Mouse (Mus musculus): ENCODE measurements at regions not wholly inside any gene's neighbourhood (a gene's known extent, or its start where the extent isn't known, plus 50 kb on each side); places are given as distances from the start of the nearest gene placed in this dataset.

DNA sequence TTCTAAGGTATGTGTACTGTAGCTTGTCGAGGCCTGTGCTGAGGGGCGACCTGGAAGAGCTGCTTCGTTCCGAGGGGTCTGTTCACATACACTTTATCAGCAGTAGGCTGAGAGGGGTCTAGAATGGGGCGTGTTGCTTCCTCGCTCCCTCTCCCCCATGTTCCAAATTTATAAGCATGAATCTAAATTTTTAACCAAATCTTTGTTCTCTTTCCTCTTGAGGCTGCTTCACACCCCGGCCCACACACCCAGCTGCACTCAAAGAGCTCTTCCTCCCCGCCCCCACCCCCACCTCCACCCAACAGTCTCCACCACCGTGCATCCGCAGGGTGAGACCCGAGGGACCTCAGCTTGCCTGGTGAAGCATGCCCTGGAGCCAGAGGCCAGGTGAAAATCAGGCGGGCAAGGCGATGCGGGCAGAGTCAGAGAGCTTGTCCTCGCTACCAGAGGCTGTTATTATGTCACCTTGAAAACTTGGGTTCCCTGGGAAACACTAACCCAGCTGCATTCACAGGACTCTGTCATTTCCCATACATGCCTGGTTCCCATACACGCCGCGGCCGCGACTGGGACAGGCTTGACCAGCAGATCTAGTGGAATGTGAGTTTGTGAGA, 77.1 kb upstream of the Mrps9 start:
- Histone ChIP-seq H3K9me3 (replicated peaks; ENCODE audit: low read length) (no peaks in the 10 kb centered on the region), H3K9ac (ENCODE audit: insufficient read depth, low read depth) (no peak overlapping the region), H3K36me3 (replicated peaks in 1 of 2; ENCODE audit: control insufficient read depth in 1 of 2, insufficient read depth in 1 of 2, low read length in 1 of 2) (no peaks in the 10 kb centered on the region), H3K4me1 (ENCODE audit: control insufficient read depth in 1 of 2, insufficient read depth in 2 of 2) (peaks cover 0 to 12% of the 10 kb centered on the region in 2 experiments; a peak in 2 of 4 replicates), H3K27ac (ENCODE audit: insufficient read depth, low read depth) (no peak overlapping the region; the same call in 1 of the 2 replicates), H3K4me3 (replicated peaks in 1 of 3; ENCODE audit: low read depth in 2 of 3, low read length in 2 of 3, poor library complexity in 1 of 3) (no peak overlapping the region), H3K27me3 (replicated peaks) (no peaks in the 10 kb centered on the region), H3K79me2 (replicated peaks; ENCODE audit: control insufficient read depth, extremely low read depth, insufficient read depth, poor library complexity, severe bottlenecking) (no peaks in the 10 kb centered on the region), H3K4me2 (ENCODE audit: insufficient read depth, low read depth, poor library complexity, severe bottlenecking) (no peak overlapping the region)
- dilution Hi-C loops (cut with MboI; ENCODE audit: extremely low pct_ligation_motif_present, extremely low pct_unique_long_range_greater_than_20kb, low sequenced_read_pairs) (no loop called here), in situ Hi-C loops (cut with MboI; ENCODE audit: low pct_ligation_motif_present, low pct_unique_long_range_greater_than_20kb, low sequenced_read_pairs) (no loop called here)
- no peak for TF ChIP-seq MEF2A (IDR thresholded peaks at IDR 0.05; ENCODE audit: borderline replicate concordance, low read depth, low read length)
- no peak for TF ChIP-seq MXI1 (IDR thresholded peaks at IDR 0.05; ENCODE audit: low read depth, low read length)
- TF ChIP-seq SMC3 (IDR thresholded peaks at IDR 0.05; ENCODE audit: low read depth, low read length), result no peak
- TF ChIP-seq MAFK (IDR thresholded peaks at IDR 0.05; ENCODE audit: insufficient replicate concordance, low read length), result no peak
- TF ChIP-seq RAD21 (IDR thresholded peaks at IDR 0.05; ENCODE audit: low read depth, low read length), result no peak
- TF ChIP-seq EP300 (IDR thresholded peaks at IDR 0.05; ENCODE audit: low read length), result no peak
- no peak for TF ChIP-seq CHD2 (IDR thresholded peaks at IDR 0.05; ENCODE audit: low read length)
- no peak for TF ChIP-seq POLR2A (IDR thresholded peaks at IDR 0.05; ENCODE audit: low read depth, low read length)
- TF ChIP-seq RCOR1 (conservative IDR thresholded peaks at IDR 0.05; ENCODE audit: low read depth, low read length), result no peak
- TF ChIP-seq MAZ (IDR thresholded peaks at IDR 0.05; ENCODE audit: low read depth, low read length), result no peak
- TF ChIP-seq TCF12 (IDR thresholded peaks at IDR 0.05; ENCODE audit: low read depth, low read length), result no peak
- TF ChIP-seq CHD1 (IDR thresholded peaks at IDR 0.05; ENCODE audit: low read depth, low read length), result no peak
- no peak for TF ChIP-seq JUN (IDR thresholded peaks at IDR 0.05; ENCODE audit: insufficient read depth, low read depth, low read length)
- TF ChIP-seq ZMIZ1 (IDR thresholded peaks at IDR 0.05; ENCODE audit: low read depth, low read length), result no peak
- no peak for TF ChIP-seq MAX (IDR thresholded peaks at IDR 0.05; ENCODE audit: low read length)
- TF ChIP-seq JUND (conservative IDR thresholded peaks at IDR 0.05; ENCODE audit: low read depth, low read length), result no peak
- TF ChIP-seq USF1 (IDR thresholded peaks at IDR 0.05; ENCODE audit: low read depth, low read length), result no peak
- peak; percentile 53 for DNase-seq (ENCODE audit: extremely low read depth)

GRCm38 (mm10) chr1:42774971-42775892, 75.8 kb upstream of the Mrps9 start:
- Histone ChIP-seq H3K4me1 (ENCODE audit: control insufficient read depth in 1 of 2, insufficient read depth in 2 of 2) (peaks cover 0 to 10% of the 10 kb centered on the region in 2 experiments; a peak in 2 of 4 replicates), H3K4me3 (replicated peaks in 1 of 3; ENCODE audit: low read depth in 2 of 3, low read length in 2 of 3, poor library complexity in 1 of 3) (no peak overlapping the region), H3K36me3 (replicated peaks in 1 of 2; ENCODE audit: control insufficient read depth in 1 of 2, insufficient read depth in 1 of 2, low read length in 1 of 2) (no peaks in the 10 kb centered on the region), H3K27ac (ENCODE audit: insufficient read depth, low read depth) (no peak overlapping the region), H3K79me2 (replicated peaks; ENCODE audit: control insufficient read depth, extremely low read depth, insufficient read depth, poor library complexity, severe bottlenecking) (no peaks in the 10 kb centered on the region), H3K9ac (ENCODE audit: insufficient read depth, low read depth) (no peak overlapping the region), H3K4me2 (ENCODE audit: insufficient read depth, low read depth, poor library complexity, severe bottlenecking) (no peak overlapping the region), H3K9me3 (replicated peaks; ENCODE audit: low read length) (no peaks in the 10 kb centered on the region), H3K27me3 (replicated peaks) (no peaks in the 10 kb centered on the region)
- dilution Hi-C loops (cut with MboI; ENCODE audit: extremely low pct_ligation_motif_present, extremely low pct_unique_long_range_greater_than_20kb, low sequenced_read_pairs) (no loop called here), in situ Hi-C loops (cut with MboI; ENCODE audit: low pct_ligation_motif_present, low pct_unique_long_range_greater_than_20kb, low sequenced_read_pairs) (no loop called here)
- TF ChIP-seq MXI1 (IDR thresholded peaks at IDR 0.05; ENCODE audit: low read depth, low read length) (no peak), TBP (conservative IDR thresholded peaks at IDR 0.05; ENCODE audit: low read depth, low read length) (no peak), ZKSCAN1 (IDR thresholded peaks at IDR 0.05; ENCODE audit: borderline replicate concordance, low read depth, low read length) (no peak), JUND (conservative IDR thresholded peaks at IDR 0.05; ENCODE audit: low read depth, low read length) (no peak), SIN3A (IDR thresholded peaks at IDR 0.05; ENCODE audit: low read length) (no peak), PAX5 (IDR thresholded peaks at IDR 0.05; ENCODE audit: low read length) (no peak), CHD2 (IDR thresholded peaks at IDR 0.05; ENCODE audit: low read length) (no peak), POLR2AphosphoS2 (IDR thresholded peaks at IDR 0.05; ENCODE audit: low read depth, low read length) (no peak), ZNF384 (IDR thresholded peaks at IDR 0.05; ENCODE audit: low read depth, low read length) (no peak), MAX (IDR thresholded peaks at IDR 0.05; ENCODE audit: low read length) (no peak), RCOR1 (conservative IDR thresholded peaks at IDR 0.05; ENCODE audit: low read depth, low read length) (no peak), RAD21 (IDR thresholded peaks at IDR 0.05; ENCODE audit: low read depth, low read length) (no peak), ZMIZ1 (IDR thresholded peaks at IDR 0.05; ENCODE audit: low read depth, low read length) (no peak), CTCF (conservative IDR thresholded peaks at IDR 0.05 in 1 of 2, IDR thresholded peaks at IDR 0.05 in 1 of 2; ENCODE audit: low read depth in 2 of 2, low read length in 2 of 2) (no peak), JUN (IDR thresholded peaks at IDR 0.05; ENCODE audit: insufficient read depth, low read depth, low read length) (no peak), E2F4 (IDR thresholded peaks at IDR 0.05; ENCODE audit: insufficient replicate concordance, low read depth, low read length) (no peak), USF2 (conservative IDR thresholded peaks at IDR 0.05; ENCODE audit: low read depth, low read length) (no peak), ZC3H11A (IDR thresholded peaks at IDR 0.05; ENCODE audit: low read depth, low read length) (no peak)
- DNase-seq (ENCODE audit: extremely low read depth), result no peak

All from CH12.LX (cell line).